Mouse (Mus musculus): ENCODE measurements around the gene Fubp1. TPM values are rescaled to one million over a fixed set of nuclear protein-coding genes. Genes with fewer than 3 reads are reported as not detected.

The Fubp1 gene
- polyA plus RNA-seq, 1 experiment from 2014 or later, result 37.1 TPM

GRCm38 (mm10) chr3:152276935-152277334 lies 66.7 kb downstream of the Fubp1 start:
- H3K4me2 ChIP-seq (ENCODE audit: low read depth, low read length), result no peak overlapping the region
- ATAC-seq, result no peak
- H3K27me3 ChIP-seq (ENCODE audit: insufficient read depth, low read length), result no peaks in the 10 kb centered on the region
- H3K27ac ChIP-seq (ENCODE audit: low read depth), result no peak overlapping the region
- TF ChIP-seq EP300 (IDR thresholded peaks at IDR 0.05; ENCODE audit: low read depth), result no peak
- TF ChIP-seq CTCF (IDR thresholded peaks at IDR 0.05; ENCODE audit: low read depth), result no peak
- no peaks in the 10 kb centered on the region for H3K4me1 ChIP-seq (ENCODE audit: insufficient read depth)
- no peak for DNase-seq
- WGBS (ENCODE audit: insufficient replicate concordance), result 90% methylated on average over 3 of the region's 3 CpGs
- no peak overlapping the region for H3K9ac ChIP-seq (replicated peaks)
- H3K9me3 ChIP-seq (ENCODE audit: low read length), result no peaks in the 10 kb centered on the region
- no peak overlapping the region for H3K4me3 ChIP-seq (ENCODE audit: low read depth, low read length)
- H3K36me3 ChIP-seq (replicated peaks; ENCODE audit: insufficient read depth, low read length), result peaks cover 8% of the 10 kb centered on the region; the same call in 1 of the 2 replicates

GRCm38 (mm10) chr3:152277912-152278311 lies 67.7 kb downstream of the Fubp1 start:
- no peak overlapping the region for H3K27ac ChIP-seq (ENCODE audit: low read depth)
- no peak for DNase-seq

DNA sequence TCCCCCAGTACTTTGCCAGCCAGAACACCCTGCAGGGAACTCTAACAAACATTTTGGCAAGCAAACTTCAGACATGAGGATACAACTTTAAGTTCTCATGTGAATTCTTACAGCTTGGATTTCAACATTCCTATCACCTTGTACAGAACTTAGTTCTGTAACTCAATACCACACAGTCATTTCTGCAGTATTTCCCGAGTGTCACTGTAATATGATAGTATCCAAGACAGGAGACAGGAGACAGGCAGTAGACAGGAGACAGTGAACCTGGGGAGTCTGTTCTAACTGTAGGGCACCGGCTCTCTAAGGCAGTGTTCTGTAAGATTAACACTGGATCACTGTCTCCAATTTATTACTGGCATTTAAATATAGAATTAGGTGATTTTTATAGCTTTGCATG lies 68.2 kb downstream of the Fubp1 start:
- H3K4me3 ChIP-seq (ENCODE audit: low read depth, low read length), result no peak overlapping the region
- no peak overlapping the region for H3K9ac ChIP-seq (replicated peaks)
- no peak for ATAC-seq
- H3K36me3 ChIP-seq (replicated peaks; ENCODE audit: insufficient read depth, low read length), result peaks cover 10% of the 10 kb centered on the region
- 71% methylated on average over 2 of the region's 2 CpGs for WGBS (ENCODE audit: insufficient replicate concordance)
- no peak overlapping the region for H3K27ac ChIP-seq (ENCODE audit: low read depth)
- H3K27me3 ChIP-seq (ENCODE audit: insufficient read depth, low read length), result no peaks in the 10 kb centered on the region
- no peaks in the 10 kb centered on the region for H3K4me1 ChIP-seq (ENCODE audit: insufficient read depth)
- H3K9me3 ChIP-seq (ENCODE audit: low read length), result no peaks in the 10 kb centered on the region
- no peak for DNase-seq
- TF ChIP-seq CTCF (IDR thresholded peaks at IDR 0.05; ENCODE audit: low read depth) (no peak), EP300 (IDR thresholded peaks at IDR 0.05; ENCODE audit: low read depth) (no peak)
- H3K4me2 ChIP-seq (ENCODE audit: low read depth, low read length), result no peak overlapping the region

More at GRCm38 (mm10) chr3:152277912-152278311, 67.7 kb downstream of the Fubp1 start:
- Histone ChIP-seq H3K9ac (replicated peaks) (no peak overlapping the region), H3K9me3 (ENCODE audit: low read length) (no peaks in the 10 kb centered on the region), H3K4me1 (ENCODE audit: insufficient read depth) (no peaks in the 10 kb centered on the region), H3K36me3 (replicated peaks; ENCODE audit: insufficient read depth, low read length) (peaks cover 10% of the 10 kb centered on the region; the same call in 1 of the 2 replicates), H3K4me2 (ENCODE audit: low read depth, low read length) (no peak overlapping the region), H3K4me3 (ENCODE audit: low read depth, low read length) (no peak overlapping the region), H3K27me3 (ENCODE audit: insufficient read depth, low read length) (no peaks in the 10 kb centered on the region)
- WGBS (ENCODE audit: insufficient replicate concordance), result 77% methylated on average over 2 of the region's 2 CpGs
- TF ChIP-seq CTCF (IDR thresholded peaks at IDR 0.05; ENCODE audit: low read depth), result no peak
- TF ChIP-seq EP300 (IDR thresholded peaks at IDR 0.05; ENCODE audit: low read depth), result no peak
- ATAC-seq, result no peak

DNA sequence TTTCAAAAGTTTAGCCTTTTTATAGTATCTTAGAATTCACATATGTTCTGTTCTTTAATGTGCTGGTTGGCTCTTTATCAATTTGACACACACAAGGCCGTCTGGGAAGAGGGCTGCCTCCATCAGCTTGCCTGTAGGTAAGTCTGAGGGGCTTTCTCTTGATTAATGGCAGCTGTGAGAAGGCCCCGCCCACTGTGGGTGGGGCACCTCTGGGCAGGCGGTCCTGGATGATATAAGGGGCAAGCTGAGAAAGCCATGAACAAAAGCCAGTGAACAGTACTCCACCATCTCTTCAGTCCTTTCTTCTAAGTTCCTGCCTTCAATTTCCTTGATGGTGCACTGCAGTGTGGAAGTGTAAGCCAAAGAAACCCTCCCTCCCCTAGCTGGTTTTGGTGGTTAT lies 71.9 kb downstream of the Fubp1 start:
- Histone ChIP-seq H3K4me1 (ENCODE audit: insufficient read depth) (no peaks in the 10 kb centered on the region), H3K4me2 (ENCODE audit: low read depth, low read length) (no peak overlapping the region), H3K36me3 (replicated peaks; ENCODE audit: insufficient read depth, low read length) (peaks cover 21% of the 10 kb centered on the region), H3K4me3 (ENCODE audit: low read depth, low read length) (no peak overlapping the region), H3K9me3 (ENCODE audit: low read length) (no peaks in the 10 kb centered on the region), H3K27ac (ENCODE audit: low read depth) (no peak overlapping the region), H3K9ac (replicated peaks) (no peak overlapping the region), H3K27me3 (ENCODE audit: insufficient read depth, low read length) (no peaks in the 10 kb centered on the region)
- ATAC-seq (no peak), DNase-seq (no peak)
- WGBS (ENCODE audit: insufficient replicate concordance), result 50% methylated on average over 3 of the region's 3 CpGs
- no peak for TF ChIP-seq EP300 (IDR thresholded peaks at IDR 0.05; ENCODE audit: low read depth)
- TF ChIP-seq CTCF (IDR thresholded peaks at IDR 0.05; ENCODE audit: low read depth), result no peak

DNA sequence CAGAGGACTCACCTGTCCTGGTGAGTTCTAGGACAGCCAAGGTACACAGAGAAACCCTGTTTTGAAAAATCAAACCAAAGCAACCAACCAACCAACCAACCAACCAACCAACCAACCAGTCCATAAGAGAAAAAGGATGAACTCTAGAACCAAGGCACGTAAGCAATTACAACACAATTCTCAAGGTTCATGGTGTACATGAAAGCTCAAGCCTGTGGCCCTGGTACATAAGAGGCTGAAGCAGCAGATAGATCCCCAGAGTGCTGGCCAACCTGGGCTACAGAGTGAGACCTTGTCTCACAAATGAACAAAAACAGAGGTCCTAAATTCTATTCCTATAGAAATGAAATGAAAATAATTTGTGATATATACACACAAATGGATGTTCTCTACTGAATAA lies 74.1 kb downstream of the Fubp1 start:
- no peak overlapping the region for H3K9ac ChIP-seq (replicated peaks)
- H3K4me3 ChIP-seq (ENCODE audit: low read depth, low read length), result no peak overlapping the region
- H3K27me3 ChIP-seq (ENCODE audit: insufficient read depth, low read length), result no peaks in the 10 kb centered on the region
- H3K9me3 ChIP-seq (ENCODE audit: low read length), result no peaks in the 10 kb centered on the region
- H3K4me2 ChIP-seq (ENCODE audit: low read depth, low read length), result no peak overlapping the region
- ATAC-seq (no peak), DNase-seq (no peak)
- no peak overlapping the region for H3K27ac ChIP-seq (ENCODE audit: low read depth)
- WGBS (ENCODE audit: insufficient replicate concordance), result 92% methylated on average over 1 of the region's 1 CpGs
- H3K4me1 ChIP-seq (ENCODE audit: insufficient read depth), result no peaks in the 10 kb centered on the region
- peaks cover 18% of the 10 kb centered on the region for H3K36me3 ChIP-seq (replicated peaks; ENCODE audit: insufficient read depth, low read length)
- no peak for TF ChIP-seq CTCF (IDR thresholded peaks at IDR 0.05; ENCODE audit: low read depth)
- TF ChIP-seq EP300 (IDR thresholded peaks at IDR 0.05; ENCODE audit: low read depth), result no peak

DNA sequence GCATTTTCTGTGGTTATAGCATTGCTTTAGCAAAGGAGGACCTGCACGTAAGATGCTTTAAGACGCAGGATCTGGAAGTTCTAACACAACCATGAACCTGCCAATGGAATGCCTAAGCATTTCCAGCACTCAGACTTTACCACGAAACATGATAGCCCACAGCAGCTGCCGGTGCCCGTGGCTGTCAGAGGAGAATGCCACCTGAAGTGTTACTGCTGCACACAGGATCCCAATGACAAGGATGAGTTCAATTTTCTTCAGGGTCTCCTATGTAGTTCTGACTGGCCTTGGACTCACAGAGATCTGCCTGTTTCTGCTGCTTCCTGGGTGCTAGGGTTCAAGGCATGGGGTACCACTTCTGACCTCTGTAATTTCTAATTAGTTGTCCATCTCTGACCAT lies 74.5 kb downstream of the Fubp1 start:
- no peaks in the 10 kb centered on the region for H3K27me3 ChIP-seq (ENCODE audit: insufficient read depth, low read length)
- no peak overlapping the region for H3K4me3 ChIP-seq (ENCODE audit: low read depth, low read length)
- TF ChIP-seq EP300 (IDR thresholded peaks at IDR 0.05; ENCODE audit: low read depth) (no peak), CTCF (IDR thresholded peaks at IDR 0.05; ENCODE audit: low read depth) (no peak)
- H3K9me3 ChIP-seq (ENCODE audit: low read length), result no peaks in the 10 kb centered on the region
- ATAC-seq, result no peak
- H3K9ac ChIP-seq (replicated peaks), result no peak overlapping the region
- WGBS (ENCODE audit: insufficient replicate concordance), result 91% methylated on average over 5 of the region's 5 CpGs
- H3K4me1 ChIP-seq (ENCODE audit: insufficient read depth), result no peaks in the 10 kb centered on the region
- no peak overlapping the region for H3K4me2 ChIP-seq (ENCODE audit: low read depth, low read length)
- peaks cover 18% of the 10 kb centered on the region for H3K36me3 ChIP-seq (replicated peaks; ENCODE audit: insufficient read depth, low read length)
- no peak for DNase-seq
- H3K27ac ChIP-seq (ENCODE audit: low read depth), result no peak overlapping the region

Other genes with a start within 250 kb of the Fubp1 start
- gene Gipc2, start 44.2 kb upstream of the Fubp1 start, polyA plus RNA-seq (2015; fragmentation: Nextera tagmentation; extraction: Ambion mirVana), result 3.5 and 5.0 TPM in 2 replicates
- gene Dnajb4, start 120 bp upstream of the Fubp1 start, polyA plus RNA-seq (2015; fragmentation: Nextera tagmentation; extraction: Ambion mirVana), result 25.9 and 28.8 TPM in 2 replicates
- gene Nexn, start 55.9 kb downstream of the Fubp1 start, polyA plus RNA-seq (2015; fragmentation: Nextera tagmentation; extraction: Ambion mirVana), result 1.1 and 2.4 TPM in 2 replicates
- 2.6 and 3.2 TPM in 2 replicates for gene Miga1, start 130.0 kb downstream of the Fubp1 start, polyA plus RNA-seq (2015; fragmentation: Nextera tagmentation; extraction: Ambion mirVana)
- gene Usp33, start 136.1 kb downstream of the Fubp1 start, polyA plus RNA-seq (2015; fragmentation: Nextera tagmentation; extraction: Ambion mirVana), result 11.1 and 13.6 TPM in 2 replicates
- 11.4 and 11.6 TPM in 2 replicates for gene Zzz3, start 185.1 kb downstream of the Fubp1 start, polyA plus RNA-seq (2015; fragmentation: Nextera tagmentation; extraction: Ambion mirVana)